Comparison of ENCODE assay signal across 27 mouse cellular contexts in the genomic region with DNA sequence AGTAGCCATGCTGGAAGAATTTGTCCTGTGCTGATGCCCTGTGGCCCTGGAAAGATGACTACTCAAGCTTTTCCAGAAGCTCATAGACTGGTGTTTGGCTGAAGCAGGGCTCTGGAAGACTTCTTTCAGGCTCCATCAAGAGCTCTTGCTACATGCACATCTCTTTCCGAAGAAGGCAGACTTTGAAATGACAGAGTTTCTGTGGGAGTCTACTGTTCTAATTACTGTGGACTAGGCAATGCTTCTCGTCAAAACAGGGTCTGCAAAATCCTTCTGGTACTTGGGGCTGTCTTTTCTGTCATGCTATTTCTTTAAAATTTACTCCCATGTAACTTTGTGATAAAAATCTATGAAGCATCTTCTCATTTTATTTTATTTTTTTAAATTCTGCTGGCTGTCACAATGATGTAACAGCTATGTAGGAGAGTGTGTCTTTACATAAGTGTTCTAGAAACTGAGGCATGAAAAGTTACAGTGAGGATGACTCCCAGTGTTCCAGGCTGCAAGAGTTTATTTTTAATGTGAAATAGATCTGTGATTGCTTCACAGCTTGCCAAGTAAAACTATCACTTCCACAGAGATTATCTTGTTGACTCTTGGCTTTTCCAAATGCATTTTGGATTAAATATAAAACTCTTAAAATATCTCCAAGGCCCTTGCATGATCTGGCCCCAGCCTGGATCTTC.
A peak's percentile ranks its signal among the peaks of the same experiment; 100 is the strongest.
DNase-seq lines count a peak whose midpoint lies in the region; ATAC-seq and TF ChIP-seq lines count a peak whose summit lies in the region.
"Had no signal": no experiment of that assay in that cellular context is flagged by ENCODE, and none has a peak within 500 bp of the region (broad histone marks: within the 10 kb centered on the region; RNA-seq: fewer than 3 reads in every experiment).

No protein-coding gene starts in this region.

- no peak for TF ChIP-seq CTCF in layer of hippocampus, adult 2 months (conservative IDR thresholded peaks at IDR 0.05)
- no peak for TF ChIP-seq CTCF in cortical plate, adult 2 months (IDR thresholded peaks at IDR 0.05; ENCODE audit: extremely low read depth, insufficient read depth, low read length)

- no peak for DNase-seq in frontal cortex, postnatal 25 days (ENCODE audit: low spot score in 2 of 2)
- DNase-seq in layer of hippocampus, adult 2 months (ENCODE audit: low spot score in 2 of 2), result peak in 1 of 2 experiments; percentile 41
- DNase-seq in layer of hippocampus, postnatal 25 days (ENCODE audit: extremely low spot score in 1 of 2, low spot score in 1 of 2), result no peak
- DNase-seq in lung, postnatal 25 days (ENCODE audit: low spot score), result peak; percentile 14
- no peak for DNase-seq in lung, adult 18-20 months
- DNase-seq in spleen, postnatal 4 days (ENCODE audit: low spot score in 2 of 2), result no peak
- DNase-seq: adrenal gland, postnatal 10 days; cerebellum, adult 11-12 months; cerebellum, adult 9-11 months; gastrocnemius, postnatal 10 days; kidney, adult 18-20 months; kidney, postnatal 25 days; lung, postnatal 10 days; thymus, postnatal 25 days had no signal

- peaks cover 4% of the 10 kb centered on the region for H3K4me1 ChIP-seq in cortical plate, adult 2 months (ENCODE audit: control insufficient read depth, insufficient read depth, low read length)
- H3K4me1 ChIP-seq: embryonic facial prominence, embryonic 13.5 days; forebrain, embryonic 10.5 days; heart, embryonic 10.5 days; heart, embryonic 15.5 days; kidney, embryonic 15.5 days; limb, embryonic 13.5 days; stomach, embryonic 15.5 days had no signal

- H3K27ac ChIP-seq in layer of hippocampus, adult 2 months, result peak overlapping the region; percentile 71
- H3K27ac ChIP-seq in cortical plate, adult 2 months (ENCODE audit: insufficient read depth, low read length), result peak overlapping the region; percentile 89; the same call in 1 of the 2 replicates
- H3K27ac ChIP-seq: embryonic facial prominence, embryonic 13.5 days; forebrain, embryonic 10.5 days; heart, embryonic 10.5 days; heart, embryonic 15.5 days; kidney, embryonic 15.5 days; limb, embryonic 13.5 days; stomach, embryonic 15.5 days had no signal

- H3K4me3 ChIP-seq in layer of hippocampus, adult 2 months, result no peak overlapping the region
- H3K4me3 ChIP-seq in cortical plate, adult 2 months (ENCODE audit: insufficient read depth, low read length), result no peak overlapping the region
- H3K4me3 ChIP-seq: embryonic facial prominence, embryonic 13.5 days; forebrain, embryonic 10.5 days; heart, embryonic 10.5 days; heart, embryonic 15.5 days; kidney, embryonic 15.5 days; limb, embryonic 13.5 days; stomach, embryonic 15.5 days had no signal

- ATAC-seq in frontal cortex, adult (ENCODE audit: low TSS enrichment), result peak; percentile 93
- ATAC-seq: forebrain, embryonic 16.5 days; hindbrain, embryonic 16.5 days; midbrain, embryonic 16.5 days; Patski had no signal

- no peak for TF ChIP-seq POLR2A in cortical plate, adult 2 months (IDR thresholded peaks at IDR 0.05; ENCODE audit: extremely low read depth, insufficient read depth, low read length)
